Mouse (Mus musculus) R1 (cell line): ENCODE results near the gene Ulk2.

Source experiments
- DNase-seq: peaks from one replicate; pipeline ENCODE4 v3.0.0-alpha.2; 2018; ENCODE audit warnings: low read depth, low spot score

Gene Ulk2

DNA sequence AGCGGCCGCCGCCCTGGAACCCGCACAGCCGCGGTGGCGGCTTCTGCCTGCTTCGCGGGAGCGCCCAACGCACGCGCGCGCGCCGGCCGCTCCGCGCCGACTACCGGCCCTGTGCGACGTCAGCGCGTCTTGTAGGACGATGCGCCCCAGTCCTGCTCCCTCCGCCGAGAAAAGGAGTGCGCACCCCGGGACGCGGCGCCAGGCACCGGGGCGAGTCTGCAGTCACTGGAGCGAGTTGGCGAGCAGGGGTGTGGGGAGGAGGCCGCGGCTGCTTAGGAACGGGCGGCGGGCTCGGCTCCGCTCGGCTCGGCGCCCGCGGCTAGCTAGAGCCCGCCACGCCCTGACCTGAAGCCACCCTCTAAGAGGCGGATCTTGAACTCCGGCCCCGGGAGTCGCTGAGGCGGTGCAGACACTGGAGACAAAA lies at the start of gene Ulk2:
Ulk2 (minus strand) TSS at position 86 of the 424 bp plus-strand sequence.
- DNase-seq = peak; percentile 88

DNA sequence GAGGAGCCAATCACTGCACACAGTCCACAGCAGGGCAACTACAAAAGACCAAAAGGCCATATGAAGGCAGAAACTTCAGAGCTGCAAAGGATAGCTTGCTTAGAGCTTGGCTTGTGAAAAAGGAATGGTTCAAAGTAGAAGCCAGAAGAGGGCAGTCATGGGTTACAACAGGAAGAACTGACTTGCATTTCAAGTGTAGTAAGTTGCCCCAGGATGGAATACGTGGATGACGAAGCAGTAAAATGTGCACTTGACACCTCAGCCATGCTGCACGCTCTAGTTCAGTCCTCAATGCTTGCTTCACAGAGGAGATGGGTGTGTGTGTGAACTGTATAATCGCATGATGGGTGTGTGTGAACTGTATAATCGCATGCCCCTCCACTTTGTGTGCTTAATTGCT lies 27.3 kb upstream of the Ulk2 start:
- peak; percentile 68 for DNase-seq

DNA sequence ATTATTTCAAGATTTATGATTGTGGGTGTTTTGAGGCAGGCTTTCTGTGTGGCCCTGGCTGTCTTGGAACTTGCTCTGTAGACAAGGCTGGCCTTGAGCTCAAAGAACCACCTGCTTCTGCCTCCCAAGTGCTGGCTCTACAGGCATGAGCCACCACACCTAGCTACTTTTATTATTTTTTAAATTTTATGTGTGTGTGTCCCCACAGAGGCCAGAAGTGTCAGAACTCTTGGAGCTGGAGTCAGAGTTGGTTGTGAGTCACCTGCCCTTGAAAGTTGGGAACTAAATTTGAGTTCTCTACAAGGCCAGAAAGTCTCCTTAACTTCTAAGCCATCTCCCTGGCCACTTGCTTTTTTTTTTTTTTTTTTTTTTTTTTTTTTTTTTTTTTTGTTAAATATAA lies 25.0 kb upstream of the Ulk2 start:
- no peak for DNase-seq

DNA sequence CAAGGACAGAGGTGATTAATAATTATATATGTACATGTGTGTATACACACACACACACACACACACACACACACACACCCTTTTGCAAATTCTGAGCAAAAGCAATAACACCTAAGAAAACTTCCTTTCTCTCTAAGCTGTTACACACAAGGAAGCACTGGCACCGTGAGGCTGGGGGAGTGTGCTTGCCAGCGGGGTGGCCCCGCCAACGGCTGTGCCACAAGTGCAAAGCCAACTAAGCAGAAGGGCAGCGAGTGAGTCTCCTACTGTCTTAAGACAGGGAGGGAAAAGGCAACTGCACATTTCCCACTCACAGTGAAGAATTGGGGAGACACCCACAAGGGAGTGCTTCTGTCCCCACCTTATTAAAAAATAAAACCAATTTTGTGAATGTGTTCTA lies 17.0 kb upstream of the Ulk2 start:
- no peak for DNase-seq

DNA sequence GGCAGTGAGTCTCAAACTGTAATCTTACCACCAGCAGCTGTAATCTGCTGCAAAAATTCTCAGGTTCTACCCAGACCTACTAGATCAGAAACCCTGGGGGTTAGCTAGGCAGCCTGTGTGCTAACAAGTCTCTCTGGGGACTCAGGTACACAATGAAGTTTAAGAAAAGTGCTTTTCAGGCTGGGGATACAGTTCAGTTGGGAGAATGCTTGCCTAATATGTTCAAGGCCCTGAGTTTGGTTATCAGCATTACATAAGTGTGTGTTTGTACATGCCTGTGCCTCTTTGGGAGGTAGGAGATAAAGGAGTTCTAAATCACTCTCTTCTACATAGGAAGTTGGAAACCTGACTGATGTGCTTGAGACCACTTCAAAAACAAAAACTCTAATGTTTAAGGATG lies 12.0 kb upstream of the Ulk2 start:
- no peak for DNase-seq

DNA sequence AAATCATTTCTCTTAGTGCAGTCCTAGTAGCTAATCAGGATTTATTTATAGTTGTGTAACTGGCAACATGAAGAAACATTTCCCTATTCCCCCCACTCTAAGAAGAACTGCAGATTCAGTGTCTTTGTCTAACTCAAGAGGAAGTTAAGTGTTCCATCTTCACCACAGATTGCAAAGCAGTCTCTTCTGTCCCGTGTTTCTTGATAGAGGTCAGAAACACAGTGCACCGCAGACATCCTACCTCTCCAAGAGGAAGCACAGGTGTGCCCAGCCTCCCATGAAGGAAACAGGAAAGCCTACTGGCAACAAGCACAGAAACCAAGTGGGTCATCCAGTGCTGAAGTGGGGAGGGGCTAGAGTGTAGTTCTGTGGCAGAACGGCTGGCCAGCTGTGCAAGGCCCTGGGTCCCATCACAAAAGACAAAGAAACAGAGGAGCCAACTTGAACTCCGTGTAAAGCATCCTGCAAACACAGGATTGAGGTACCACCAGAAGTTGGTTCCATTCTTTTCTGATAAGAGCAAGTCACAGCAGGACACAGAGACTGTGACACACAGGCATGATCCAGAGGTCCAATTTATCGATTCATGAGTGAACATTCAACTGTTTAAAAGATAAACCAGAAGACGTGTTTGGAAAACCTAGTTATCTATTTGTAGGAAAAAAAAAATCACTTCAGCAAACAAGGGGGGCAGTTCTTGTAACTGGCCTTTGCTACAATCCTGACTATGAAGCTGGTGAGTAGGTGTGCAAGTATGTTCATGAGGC lies 7.1 kb upstream of the Ulk2 start:
- no peak for DNase-seq

DNA sequence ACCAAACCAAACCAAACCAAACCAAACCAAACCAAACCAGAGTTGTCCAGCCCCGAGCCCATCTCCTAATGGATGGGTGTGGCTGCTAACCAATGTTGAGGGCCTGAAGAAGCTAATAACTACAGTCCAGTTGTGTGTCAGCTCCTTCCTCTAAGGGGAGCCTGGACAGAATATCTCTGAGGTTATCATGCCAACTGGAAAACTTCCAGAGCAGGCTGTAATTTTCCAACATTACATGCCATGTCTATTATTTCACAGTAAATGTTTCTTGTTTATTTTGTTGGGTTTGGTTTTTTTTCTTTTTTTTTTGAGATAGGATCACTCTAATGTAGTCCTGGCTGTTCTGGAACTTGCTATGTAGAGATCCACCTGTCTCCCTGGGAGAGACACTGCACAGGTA lies 4.4 kb upstream of the Ulk2 start:
- no peak for DNase-seq

DNA sequence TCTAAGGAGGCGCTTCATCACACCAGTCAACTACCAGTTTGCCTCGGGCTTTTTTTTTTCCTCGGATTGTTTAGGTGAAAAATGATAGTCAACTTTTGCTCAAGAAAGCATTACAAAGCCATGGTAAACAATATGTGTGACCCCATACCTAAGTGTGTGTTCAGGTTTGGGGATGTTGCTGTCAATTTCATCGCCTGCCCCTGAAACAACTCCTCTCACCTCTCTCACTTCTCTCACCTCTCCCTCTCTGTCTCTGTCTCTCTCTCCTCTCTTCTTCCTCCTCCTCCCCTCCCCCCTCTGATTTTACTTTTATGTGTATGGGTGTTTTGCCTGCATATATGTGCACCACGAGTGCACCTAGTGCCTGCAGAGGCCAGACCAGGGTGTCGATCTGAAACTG lies 666 bp upstream of the Ulk2 start:
- no peak for DNase-seq

DNA sequence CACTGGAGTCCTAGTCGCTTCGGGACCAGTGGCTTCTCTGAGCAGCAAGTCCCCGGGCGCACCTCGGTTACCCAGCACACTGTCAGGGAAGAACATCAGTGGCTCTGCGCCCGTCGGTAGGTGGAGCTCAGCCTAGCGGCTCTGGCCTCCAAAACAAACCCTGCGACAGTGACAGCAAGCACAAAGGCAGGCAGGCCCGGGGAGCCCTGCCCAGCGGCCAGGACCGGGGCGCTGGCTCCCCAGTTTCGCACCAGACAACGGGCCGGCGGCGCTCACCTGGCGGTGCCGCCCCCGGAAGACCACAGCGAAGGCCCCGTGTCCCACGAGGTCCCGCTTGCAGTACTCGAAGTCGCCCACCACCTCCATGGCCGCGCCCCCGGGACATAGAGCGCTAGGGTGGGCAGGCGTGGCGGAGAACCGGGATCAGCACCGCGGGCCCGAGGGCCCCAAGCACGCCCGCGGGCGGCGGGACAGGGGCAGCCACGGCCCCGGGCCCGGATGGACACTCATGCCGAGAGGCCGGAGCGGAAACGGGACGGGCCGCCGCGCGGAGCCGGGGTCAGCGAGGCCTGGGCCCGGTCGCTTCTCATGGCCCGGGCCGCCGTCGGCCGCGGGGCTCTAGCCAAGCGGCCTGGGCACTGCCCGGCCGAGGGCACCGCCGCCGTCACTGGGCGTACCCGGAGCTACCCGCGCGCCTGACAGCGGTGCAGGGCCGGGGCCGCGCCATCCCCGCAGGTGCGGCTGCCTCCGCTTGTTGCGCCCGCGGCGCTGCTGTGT lies 474 bp downstream of the Ulk2 start:
- peak; percentile 86 for DNase-seq

DNA sequence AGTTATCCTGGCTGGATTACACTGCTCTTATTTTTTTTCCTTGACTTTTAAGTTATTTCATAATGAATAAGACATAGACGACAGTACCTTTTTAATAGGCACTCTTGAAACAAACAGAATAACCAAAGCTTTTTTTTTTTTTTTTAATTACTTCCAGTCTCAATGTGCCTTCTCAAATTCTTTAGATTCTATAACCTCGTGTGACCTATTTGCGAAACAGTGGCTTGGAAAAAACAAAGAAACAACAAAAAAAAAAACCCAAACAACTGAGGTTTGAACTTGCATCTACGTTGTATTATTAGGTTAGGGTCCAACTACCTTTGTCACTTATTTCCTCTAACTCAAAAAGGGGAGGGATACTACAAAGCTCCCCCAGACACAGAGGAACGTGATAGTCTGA lies 1.2 kb downstream of the Ulk2 start:
- DNase-seq = no peak

DNA sequence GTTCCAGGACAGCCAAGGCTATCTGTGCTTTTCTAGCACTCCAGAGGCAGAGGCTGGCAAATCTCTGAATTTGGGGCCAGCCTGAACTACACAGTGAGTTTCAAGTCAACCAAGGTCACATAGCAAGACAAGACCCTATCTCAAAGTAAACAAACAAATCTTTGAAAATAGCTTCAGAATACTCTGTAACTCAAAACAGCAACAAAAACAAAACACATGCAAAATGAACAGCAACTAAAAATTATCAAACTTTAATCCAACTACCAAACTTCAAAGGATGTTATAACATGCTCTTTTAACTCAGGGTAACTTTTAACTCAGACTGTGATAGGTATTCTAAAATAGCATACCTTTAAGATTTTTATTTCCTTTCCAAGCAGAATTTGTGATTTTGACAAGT lies 2.0 kb downstream of the Ulk2 start:
- DNase-seq = no peak

DNA sequence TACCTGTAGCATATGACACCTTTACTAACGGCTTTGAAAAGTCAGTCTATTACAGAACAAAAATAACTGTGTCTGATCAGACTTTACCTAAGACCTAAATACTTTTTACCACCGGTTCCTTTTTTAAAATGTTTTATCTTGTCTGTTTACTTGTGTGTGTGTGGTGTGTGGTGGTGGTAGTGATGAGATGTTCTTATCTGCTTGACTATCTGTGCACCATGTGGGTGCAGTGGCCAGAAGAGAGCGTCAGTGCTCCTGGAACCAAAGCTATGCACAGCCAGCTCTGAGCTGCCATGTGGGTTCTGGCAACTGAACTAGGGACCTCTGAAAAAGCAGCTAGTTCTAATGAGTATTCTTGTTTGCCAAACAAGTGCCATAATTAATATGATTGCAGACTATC lies 3.7 kb downstream of the Ulk2 start:
- DNase-seq = no peak

DNA sequence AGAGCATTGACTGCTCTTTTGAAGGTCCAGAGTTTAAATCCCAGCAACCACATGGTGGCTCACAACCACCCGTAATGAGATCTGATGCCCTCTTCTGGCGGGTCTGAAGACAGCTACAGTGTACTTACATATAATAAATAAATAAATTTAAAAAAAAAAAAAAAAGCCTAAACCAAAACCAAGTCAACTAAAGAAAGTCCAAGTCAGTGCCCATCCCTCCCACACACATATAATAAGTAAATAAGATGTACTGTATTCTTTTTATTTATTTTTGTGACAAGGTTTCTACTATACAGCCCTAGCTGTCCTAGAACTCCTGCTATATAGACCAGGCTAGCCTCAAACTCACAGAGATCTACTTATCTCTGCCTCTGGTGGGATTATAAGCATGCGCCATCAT lies 14.2 kb downstream of the Ulk2 start:
- DNase-seq = peak; percentile 46

DNA sequence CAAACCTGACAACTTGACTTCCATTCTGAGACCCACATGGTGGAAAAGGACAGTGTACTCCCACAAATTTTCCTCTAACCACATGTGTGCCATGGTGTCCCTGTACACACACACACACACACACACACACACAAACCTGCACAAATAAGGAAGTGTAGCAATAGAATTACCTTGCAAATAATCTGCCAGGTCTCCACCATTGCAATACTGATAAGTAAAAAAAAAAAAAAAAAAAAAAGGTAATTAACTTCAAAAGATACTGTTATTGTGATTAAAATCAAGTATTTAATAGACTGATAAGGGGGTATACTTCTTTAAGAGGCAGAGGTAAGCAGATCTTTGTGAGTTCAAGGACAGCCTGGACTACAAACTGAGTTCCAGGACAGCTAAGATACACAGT lies 14.9 kb downstream of the Ulk2 start:
- DNase-seq = no peak

DNA sequence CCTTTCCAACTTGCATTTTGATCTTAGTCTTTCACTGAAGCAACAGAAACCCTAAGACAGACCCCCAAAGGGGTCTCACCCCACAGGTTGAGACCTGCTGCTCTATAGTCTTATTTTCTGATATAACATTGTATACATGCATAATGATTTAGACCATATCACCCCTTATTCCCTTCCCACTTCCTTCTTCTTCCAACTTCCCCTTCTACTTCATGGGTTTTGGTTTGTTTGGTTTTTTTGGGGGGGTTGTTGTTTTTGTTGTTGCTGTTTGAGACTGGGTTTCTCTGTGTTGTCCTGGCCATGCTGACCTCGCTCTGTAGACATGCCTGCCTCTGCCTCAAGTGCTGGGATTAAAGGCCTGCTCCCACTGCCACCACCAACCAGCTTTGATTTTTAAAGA lies 15.7 kb downstream of the Ulk2 start:
- DNase-seq = no peak

DNA sequence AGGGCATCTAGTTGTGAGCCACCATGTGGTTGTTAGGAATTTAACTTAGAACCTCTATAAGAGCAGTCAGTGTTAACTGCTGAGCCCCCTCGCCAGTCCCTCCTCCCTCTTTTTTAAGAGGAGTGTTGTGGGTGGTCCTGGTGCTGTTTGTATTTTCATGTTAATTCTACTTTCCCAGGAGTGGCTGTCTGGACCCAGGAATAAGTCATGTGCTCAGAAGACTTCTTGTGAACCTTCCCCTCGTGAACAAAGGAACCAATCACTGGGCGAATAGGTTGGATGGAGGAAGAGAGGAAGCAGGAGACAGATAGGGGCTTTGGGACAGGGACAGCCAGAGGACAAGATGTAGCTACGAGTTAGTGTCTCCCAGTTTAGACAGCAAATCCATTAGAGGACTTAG lies 45.1 kb downstream of the Ulk2 start:
- peak; percentile 95 for DNase-seq

DNA sequence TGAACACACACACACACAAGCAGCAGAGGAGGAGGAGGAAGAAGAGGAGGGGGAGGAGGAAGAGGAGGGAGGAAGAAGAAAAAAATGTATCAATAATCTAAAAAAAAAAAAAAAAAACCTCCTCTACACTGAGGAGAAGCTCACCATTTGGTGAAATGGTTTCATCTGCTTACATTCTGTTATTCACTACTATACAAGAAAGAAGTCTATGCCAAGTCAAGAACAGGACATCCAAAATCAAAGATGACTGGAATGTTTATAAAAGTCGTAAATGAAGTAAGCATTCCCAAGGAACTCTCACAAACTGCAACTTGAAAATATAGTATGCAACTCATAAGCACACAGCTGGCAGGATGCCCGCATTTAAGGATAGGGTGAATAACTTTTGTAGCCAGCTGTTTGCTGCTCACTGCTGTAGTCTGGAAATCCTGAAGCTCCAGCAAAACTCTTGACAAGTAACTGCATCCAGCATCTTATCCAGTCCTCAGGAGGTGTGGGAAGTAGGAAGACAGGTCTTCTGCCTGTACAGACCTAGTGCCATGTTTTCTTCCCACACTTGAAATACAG lies 46.2 kb downstream of the Ulk2 start:
- DNase-seq = no peak

DNA sequence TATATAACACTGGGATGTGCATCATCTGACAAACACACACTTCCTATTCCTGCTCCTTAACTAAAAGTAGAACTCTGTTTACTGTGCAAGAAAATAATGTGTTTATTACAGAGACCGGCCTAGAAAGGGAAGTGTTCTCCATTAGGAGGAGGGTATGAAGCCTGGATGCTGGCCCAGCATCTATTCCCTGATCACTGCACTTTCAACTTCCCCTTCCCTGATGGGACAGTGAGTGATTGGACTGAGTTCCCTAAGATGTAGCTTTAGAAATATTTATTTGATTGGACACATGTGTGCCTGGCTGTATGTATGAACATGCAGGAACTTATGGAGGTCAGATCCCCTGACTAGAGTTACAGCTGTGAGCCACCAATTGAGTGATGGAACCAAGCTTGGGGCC lies 61.4 kb downstream of the Ulk2 start:
- no peak for DNase-seq

DNA sequence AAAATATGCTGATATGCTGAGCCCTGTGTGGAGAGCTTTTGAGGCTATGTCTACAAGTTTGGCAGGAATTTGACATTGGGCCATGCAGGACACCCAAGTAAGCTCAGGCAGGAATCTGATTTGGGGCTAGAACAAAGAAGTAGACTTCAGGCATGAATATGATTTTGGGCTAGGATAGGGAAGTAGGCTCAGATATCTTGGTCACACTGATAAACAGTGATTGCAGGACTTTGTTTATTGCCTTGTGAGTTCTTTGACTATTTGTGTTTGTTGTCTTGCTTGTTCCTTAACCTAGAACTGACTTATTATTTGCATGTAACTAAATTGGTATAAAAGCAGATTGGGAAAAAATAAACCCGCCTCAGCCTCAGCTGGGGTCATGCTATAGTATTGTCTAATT lies 66.3 kb downstream of the Ulk2 start:
- no peak for DNase-seq

DNA sequence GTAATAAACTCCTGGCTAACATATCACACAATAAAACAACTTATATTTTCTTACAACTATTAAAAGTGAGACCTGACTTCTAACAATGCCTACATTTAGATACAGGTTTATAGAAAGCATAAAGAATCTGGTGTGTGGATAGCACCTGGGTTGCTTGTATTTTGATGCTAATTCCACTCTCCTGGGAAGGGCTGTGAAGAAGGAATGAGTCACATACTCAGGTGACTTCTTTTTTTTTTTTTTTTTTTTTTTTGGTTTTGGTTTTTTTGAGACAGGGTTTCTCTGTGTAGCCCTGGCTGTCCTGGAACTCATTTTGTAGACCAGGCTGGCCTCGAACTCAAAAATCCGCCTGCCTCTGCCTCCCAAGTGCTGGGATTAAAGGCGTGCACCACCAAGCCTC lies 72.3 kb downstream of the Ulk2 start:
- DNase-seq = peak; percentile 42

DNA sequence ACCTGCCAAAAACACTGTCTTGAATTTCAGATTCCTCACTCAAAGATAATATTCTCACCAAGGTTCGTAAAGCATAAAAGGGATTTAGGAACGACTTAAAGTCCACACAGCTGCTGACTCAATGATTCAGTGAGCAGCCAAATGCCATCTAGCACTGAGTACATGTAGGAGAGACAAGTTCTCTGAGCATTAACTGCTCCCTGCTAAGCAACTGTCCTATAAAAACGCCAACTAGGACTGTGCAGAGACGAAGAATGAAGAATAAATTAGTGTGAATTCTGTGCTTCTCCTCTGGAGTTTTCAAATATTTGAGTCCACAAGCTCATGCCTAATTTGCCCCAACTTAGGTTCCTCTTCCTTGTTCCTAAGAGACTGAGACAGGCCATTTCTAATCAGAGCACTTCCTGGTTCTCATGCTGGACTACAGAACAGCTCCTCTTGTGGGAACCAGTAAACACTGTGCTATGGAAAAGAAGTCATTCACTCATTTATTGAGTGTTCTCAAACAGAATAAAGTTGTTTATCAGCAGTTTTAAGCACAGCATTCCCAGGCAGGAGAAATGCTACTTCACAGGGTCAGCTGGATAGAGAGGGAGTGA lies 80.2 kb downstream of the Ulk2 start:
- no peak for DNase-seq

DNA sequence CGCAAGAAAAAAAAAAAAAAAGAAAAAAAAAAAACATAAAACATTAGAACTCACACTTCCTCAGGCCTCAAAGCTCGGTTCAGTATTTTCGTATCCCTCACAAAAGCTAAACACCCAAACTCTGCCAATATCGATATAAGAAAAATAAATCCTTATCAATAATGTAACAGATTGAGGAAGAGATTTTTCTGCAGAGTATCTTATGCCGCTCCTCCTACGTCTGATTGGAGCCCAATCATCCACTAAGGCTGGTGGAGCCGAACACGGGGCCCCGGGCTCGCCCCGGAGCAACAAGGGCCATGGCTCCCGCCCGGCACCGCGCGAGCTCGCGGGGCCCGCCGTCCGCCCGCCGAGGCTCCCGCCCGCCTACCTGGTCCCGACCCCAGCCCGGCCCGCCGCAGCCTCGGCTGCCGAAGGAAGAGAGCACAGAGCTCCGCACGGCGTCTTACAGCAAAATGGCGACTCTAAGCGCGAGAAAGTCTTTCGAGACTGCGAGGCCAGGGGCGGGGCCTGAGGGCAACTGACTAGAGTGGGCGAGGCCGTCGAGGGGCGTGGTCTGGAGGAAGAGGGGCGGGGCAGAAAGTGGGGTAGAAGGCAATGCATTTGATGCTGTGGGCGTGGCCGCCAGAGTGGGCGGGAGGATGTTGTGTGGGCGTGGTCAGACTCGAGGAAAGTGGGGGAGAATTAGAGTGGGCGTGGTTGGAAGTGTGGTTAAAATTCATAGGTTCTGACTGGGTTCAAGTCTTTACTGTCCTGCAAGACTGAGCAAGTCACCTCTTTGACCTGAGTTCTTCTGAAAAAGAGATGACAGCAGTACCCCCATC lies 93.1 kb downstream of the Ulk2 start, which contains the start of gene Prpsap2:
Prpsap2 (minus strand) TSS at position 505 of the 824 bp plus-strand sequence.
- peak; percentile 97 for DNase-seq
